Mouse (Mus musculus) MEL (cell line): ENCODE data around the gene Fgfr2.

Source experiments
- CHD2 ChIP-seq: IDR thresholded peaks from 2 replicates; pipeline ENCODE4 v1.6.1; 2011; ENCODE audit warnings: low read length, improper control_type of control experiment
- CTCF ChIP-seq, 3 experiments: IDR thresholded peaks in 2 of 3; conservative IDR thresholded peaks in 1 of 3; 2 replicates each; pipeline ENCODE4 v1.5.1; 2011 to 2012; ENCODE audit warnings: low read length in 3 of 3, low read depth in 2 of 3, mild to moderate bottlenecking in 2 of 3, improper control_type of control experiment in 1 of 3, inconsistent platforms in 1 of 3, mixed read lengths in 1 of 3, moderate library complexity in 1 of 3; ENCODE audit not compliant: control insufficient read depth in 1 of 3, insufficient read depth in 1 of 3, poor library complexity in 1 of 3, severe bottlenecking in 1 of 3
- POLR2A ChIP-seq, 2 experiments: IDR thresholded peaks; 2 replicates each; pipeline ENCODE4 v1.6.1; 2011 to 2012; ENCODE audit warnings: low read length in 2 of 2, mild to moderate bottlenecking in 2 of 2, control low read depth in 1 of 2, improper control_type of control experiment in 1 of 2, low read depth in 1 of 2, moderate library complexity in 1 of 2; ENCODE audit not compliant: control insufficient read depth in 1 of 2, insufficient read depth in 1 of 2, poor library complexity in 1 of 2
- TAL1 ChIP-seq: IDR thresholded peaks from 2 replicates; pipeline ENCODE4 v1.6.1; 2012; ENCODE audit warnings: mild to moderate bottlenecking, inconsistent platforms, low read length, moderate library complexity, mixed read lengths

DNA sequence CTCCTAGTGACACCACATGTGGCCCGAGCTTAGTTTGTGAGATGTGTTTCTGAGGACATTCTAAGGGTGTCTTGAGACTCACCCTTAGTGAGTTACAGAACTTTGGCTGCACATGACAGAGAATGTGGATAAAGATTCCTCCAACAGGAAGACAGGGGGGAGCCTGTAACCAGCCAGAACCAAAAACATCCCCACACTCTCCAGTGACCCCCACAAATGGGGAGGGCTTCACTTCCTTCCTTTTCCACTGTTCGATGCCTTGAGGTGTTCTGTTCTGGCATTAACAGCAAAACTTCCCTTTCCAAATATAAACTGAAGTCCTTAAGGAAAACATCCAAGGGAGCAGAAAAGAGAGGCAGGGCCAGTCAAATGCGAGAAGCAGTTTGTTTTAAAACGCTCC lies 886.0 kb downstream of the Fgfr2 start:
- TF ChIP-seq CTCF (IDR thresholded peaks at IDR 0.05 in 2 of 3, conservative IDR thresholded peaks at IDR 0.05 in 1 of 3; ENCODE audit: control insufficient read depth in 1 of 3, insufficient read depth in 1 of 3, low read depth in 2 of 3, low read length in 3 of 3, poor library complexity in 1 of 3, severe bottlenecking in 1 of 3) = no peak
- no peak for TF ChIP-seq POLR2A (IDR thresholded peaks at IDR 0.05; ENCODE audit: control insufficient read depth in 1 of 2, insufficient read depth in 1 of 2, low read depth in 1 of 2, low read length in 2 of 2, poor library complexity in 1 of 2)
- TF ChIP-seq CHD2 = no peak
- no peak for TF ChIP-seq TAL1
